In genomic region chr4:137368198-137368597, GRCm38 (mm10) we compare ENCODE assay signal across 9 mouse cellular contexts. TPM values are rescaled to one million over a fixed set of nuclear protein-coding genes. Genes with fewer than 3 reads are reported as not detected.
A peak's percentile ranks its signal among the peaks of the same experiment; 100 is the strongest.
DNase-seq lines count a peak whose midpoint lies in the region; TF ChIP-seq lines count a peak whose summit lies in the region.
"Had no signal": no experiment of that assay in that cellular context is flagged by ENCODE, and none has a peak within 500 bp of the region (broad histone marks: within the 10 kb centered on the region; RNA-seq: fewer than 3 reads in every experiment).

No protein-coding gene starts in this region.

- H3K27me3 ChIP-seq in megakaryocyte, embryonic 14.5 days (replicated peaks), result no peaks in the 10 kb centered on the region

- TF ChIP-seq POLR2A in bone marrow, adult 2 months (IDR thresholded peaks at IDR 0.05; ENCODE audit: borderline replicate concordance, control insufficient read depth, low read depth, low read length), result no peak
- TF ChIP-seq POLR2A in embryonic fibroblast, embryonic 13.5 days (IDR thresholded peaks at IDR 0.05; ENCODE audit: low read depth, low read length), result no peak

- no peak for TF ChIP-seq CTCF in left cerebral cortex, adult 2 months (IDR thresholded peaks at IDR 0.05)
- no peak for TF ChIP-seq CTCF in bone marrow, adult 2 months (IDR thresholded peaks at IDR 0.05; ENCODE audit: control insufficient read depth, insufficient read depth, low read length)
- TF ChIP-seq CTCF in embryonic fibroblast, embryonic 13.5 days (IDR thresholded peaks at IDR 0.05; ENCODE audit: borderline replicate concordance, insufficient read depth, low read length), result no peak

- intact Hi-C loops in left cerebral cortex, adult 2 months (cut with DNase I), result no loop called here
- intact Hi-C loops in left cerebral cortex, postnatal 36 days (cut with DNase I), result no loop called here

- H3K27ac ChIP-seq in left cerebral cortex, adult 2 months, result peak overlapping the region; percentile 25; the same call in 1 of the 2 replicates
- H3K27ac ChIP-seq in bone marrow, adult 2 months (ENCODE audit: control insufficient read depth, insufficient read depth, low read depth, low read length, poor library complexity), result peak overlapping the region; percentile 93
- H3K27ac ChIP-seq in embryonic fibroblast, embryonic 13.5 days (ENCODE audit: insufficient read depth, low read length), result peak overlapping the region; percentile 76

- no peak for DNase-seq in left cerebral cortex, adult 2 months (ENCODE audit: extremely low spot score in 1 of 2, low spot score in 2 of 2)
- no peak for DNase-seq in left cerebral cortex, postnatal 36 days (ENCODE audit: low spot score in 2 of 2)
- DNase-seq in cerebellum, adult 18-20 months, result no peak
- DNase-seq in retina, embryonic 14.5 days (ENCODE audit: low spot score), result no peak
- DNase-seq: cerebellum, postnatal 36 days had no signal

- H3K9me3 ChIP-seq in megakaryocyte, embryonic 14.5 days, result no peaks in the 10 kb centered on the region

- WGBS in bone marrow, adult 2 months, result 0% methylated on average over 1 of the region's 1 CpGs

- H3K4me1 ChIP-seq in bone marrow, adult 2 months (ENCODE audit: control insufficient read depth, insufficient read depth, low read length), result peaks cover 15% of the 10 kb centered on the region
- peaks cover 10% of the 10 kb centered on the region for H3K4me1 ChIP-seq in embryonic fibroblast, embryonic 13.5 days (ENCODE audit: control insufficient read depth, insufficient read depth, low read length)
- H3K4me1 ChIP-seq in megakaryocyte, embryonic 14.5 days, result peaks cover 83% of the 10 kb centered on the region

- no peak overlapping the region for H3K4me3 ChIP-seq in left cerebral cortex, adult 2 months
- peak overlapping the region; percentile 16 for H3K4me3 ChIP-seq in bone marrow, adult 2 months (replicated peaks; ENCODE audit: control insufficient read depth, low read depth, low read length)
- H3K4me3 ChIP-seq in embryonic fibroblast, embryonic 13.5 days (ENCODE audit: insufficient read depth, low read length), result no peak overlapping the region
- peak overlapping the region; percentile 85 for H3K4me3 ChIP-seq in megakaryocyte, embryonic 14.5 days (replicated peaks)

- H3K36me3 ChIP-seq in megakaryocyte, embryonic 14.5 days (replicated peaks; ENCODE audit: low read length), result no peaks in the 10 kb centered on the region

RNA-seq across cellular contexts. Expression of gene Cdc42, which starts 10.7 kb away (rescaled TPM):
- 100 to 1,000 TPM; 294 to 318 TPM for total RNA-seq in left cerebral cortex, adult 2 months (2021)
- total RNA-seq in left cerebral cortex, postnatal 36 days (2021), result 100 to 1,000 TPM; 311 to 333 TPM
- polyA plus RNA-seq in bone marrow, adult 2 months (2011; ENCODE audit: insufficient read depth, insufficient read length, low replicate concordance, missing spikeins), result 86.6 and 133 TPM in 2 replicates
- polyA plus RNA-seq in embryonic fibroblast, embryonic 13.5 days (2011; ENCODE audit: insufficient read length, low read depth, missing spikeins), result 576 and 580 TPM in 2 replicates
- 4.3 and 28.1 TPM in 2 replicates for polyA plus RNA-seq in megakaryocyte, embryonic 14.5 days (2012; ENCODE audit: insufficient read depth, low replicate concordance)

RNA-seq across cellular contexts. Expression of gene Cela3a, which starts 41.4 kb away (rescaled TPM):
- total RNA-seq in left cerebral cortex, adult 2 months (2021), result not detected
- not detected for total RNA-seq in left cerebral cortex, postnatal 36 days (2021)
- polyA plus RNA-seq in bone marrow, adult 2 months (2011; ENCODE audit: insufficient read depth, insufficient read length, low replicate concordance, missing spikeins), result not detected in 2 replicates
- not detected in 2 replicates for polyA plus RNA-seq in embryonic fibroblast, embryonic 13.5 days (2011; ENCODE audit: insufficient read length, low read depth, missing spikeins)
- not detected in 2 replicates for polyA plus RNA-seq in megakaryocyte, embryonic 14.5 days (2012; ENCODE audit: insufficient read depth, low replicate concordance)
- total RNA-seq: left cerebral cortex, adult 8-10 months had no signal

Comparison
In these comparisons a context has a peak if more than half of its experiments do, and no peak if none do; other contexts are left out.
1. H3K27ac ChIP-seq: peak in every context shown above with its lines; median percentile 93 in bone marrow, adult 2 months; 76 in embryonic fibroblast, embryonic 13.5 days; 25 in left cerebral cortex, adult 2 months.
2. H3K4me3 ChIP-seq: peak in bone marrow, adult 2 months (single experiment) and megakaryocyte, embryonic 14.5 days (single experiment); none in left cerebral cortex, adult 2 months (single experiment) and embryonic fibroblast, embryonic 13.5 days (single experiment).